In the genomic region with DNA sequence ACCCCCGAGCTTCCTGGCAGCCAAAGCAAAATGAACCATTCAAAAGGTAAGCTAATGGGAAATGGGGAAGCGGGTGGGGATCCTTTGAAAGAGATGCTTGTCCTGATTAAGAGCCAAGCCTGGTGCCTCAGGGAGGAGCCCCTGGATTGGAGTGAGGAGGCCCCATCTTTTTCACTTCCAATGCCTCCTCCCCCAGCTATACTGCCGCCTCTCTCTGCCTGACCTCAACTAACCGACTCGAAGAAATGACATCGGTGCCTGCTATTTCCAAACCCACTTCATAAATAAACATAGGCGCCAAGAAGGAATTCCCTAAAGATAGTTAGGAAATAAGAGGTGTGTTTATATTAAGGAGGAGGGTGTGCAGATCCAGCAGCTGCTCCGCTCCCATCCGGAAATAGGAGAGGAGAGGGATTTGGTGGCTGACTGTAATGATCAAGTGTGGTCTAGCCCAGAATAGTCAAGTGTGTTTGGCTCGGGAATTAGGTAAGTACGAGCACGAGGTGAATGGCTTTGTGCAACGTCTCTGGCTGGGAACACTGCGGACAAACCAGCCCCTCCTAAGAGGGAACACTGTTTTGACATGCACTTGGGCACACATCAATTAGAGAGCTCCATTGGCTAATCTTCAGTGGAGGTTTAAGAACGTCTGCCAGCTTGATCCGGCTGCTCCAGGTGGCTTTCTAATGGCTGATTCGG, we compare ENCODE assay signal across 15 mouse cellular contexts.
DNase-seq lines count a peak whose midpoint lies in the region; ATAC-seq and TF ChIP-seq lines count a peak whose summit lies in the region.
"Had no signal": no experiment of that assay in that cellular context is flagged by ENCODE, and none has a peak within 500 bp of the region (broad histone marks: within the 10 kb centered on the region; RNA-seq: fewer than 3 reads in every experiment).

No protein-coding gene starts in this region.

- ATAC-seq in intestine, embryonic 14.5 days (replicated peaks; ENCODE audit: low FRiP score, low TSS enrichment, low read depth): no peak
- no peak for ATAC-seq in intestine, postnatal 0 days
- 0 out of 2 replicates have a peak, but pooled peaks have one; percentile 25 for ATAC-seq in embryonic facial prominence, embryonic 15.5 days (ENCODE audit: insufficient number of reproducible peaks, low FRiP score, low TSS enrichment, low read depth)

- no peak overlapping the region for H3K9ac ChIP-seq in intestine, embryonic 14.5 days (ENCODE audit: low read length)
- no peak overlapping the region for H3K9ac ChIP-seq in intestine, postnatal 0 days (ENCODE audit: low read depth, low read length)
- H3K9ac ChIP-seq in embryonic facial prominence, embryonic 15.5 days: no peak overlapping the region
- H3K9ac ChIP-seq: liver, embryonic 13.5 days; neural tube, embryonic 13.5 days had no signal

- no peak overlapping the region for H3K27ac ChIP-seq in intestine, embryonic 14.5 days (ENCODE audit: low read depth)
- no peak overlapping the region for H3K27ac ChIP-seq in intestine, postnatal 0 days (ENCODE audit: low read depth, low read length)
- H3K27ac ChIP-seq in embryonic facial prominence, embryonic 15.5 days (replicated peaks): peak overlapping the region; percentile 63; the same call in 1 of the 2 replicates
- H3K27ac ChIP-seq: liver, embryonic 13.5 days; neural tube, embryonic 13.5 days had no signal

- H3K27me3 ChIP-seq in intestine, embryonic 14.5 days (replicated peaks; ENCODE audit: control insufficient read depth, insufficient read depth, low read length): no peaks in the 10 kb centered on the region
- H3K27me3 ChIP-seq in intestine, postnatal 0 days (replicated peaks; ENCODE audit: control insufficient read depth, insufficient read depth, low read length): no peaks in the 10 kb centered on the region
- H3K27me3 ChIP-seq in embryonic facial prominence, embryonic 15.5 days: 0 out of 2 replicates have a peak, but pooled peaks cover 3% of the 10 kb centered on the region

- peak; percentile 27 for DNase-seq in adrenal gland, adult 2 months
- no peak for DNase-seq in adrenal gland, postnatal 25 days
- no peak for DNase-seq in intestine, embryonic 14.5 days (ENCODE audit: low spot score)
- DNase-seq in lung, postnatal 14 days: peak; percentile 5
- DNase-seq in cerebellum, postnatal 4 days (ENCODE audit: low spot score in 2 of 2): no peak
- no peak for DNase-seq in right cerebral cortex, postnatal 10 days (ENCODE audit: low spot score in 2 of 2)
- DNase-seq: cerebellum, postnatal 25 days; gastrocnemius, postnatal 10 days; heart, postnatal 4 days; liver, embryonic 13.5 days; retina, postnatal 1 day; thymus, adult 2 months had no signal

- H3K4me1 ChIP-seq in intestine, embryonic 14.5 days (replicated peaks; ENCODE audit: control insufficient read depth, insufficient read depth, low read length): peaks cover 12% of the 10 kb centered on the region; the same call in 1 of the 2 replicates
- no peaks in the 10 kb centered on the region for H3K4me1 ChIP-seq in intestine, postnatal 0 days (replicated peaks; ENCODE audit: control insufficient read depth, insufficient read depth, low read length)
- H3K4me1 ChIP-seq in embryonic facial prominence, embryonic 15.5 days: peaks cover 35% of the 10 kb centered on the region
- H3K4me1 ChIP-seq: liver, embryonic 13.5 days had no signal

- H3K4me3 ChIP-seq in intestine, embryonic 14.5 days (ENCODE audit: low read depth, low read length): no peak overlapping the region
- no peak overlapping the region for H3K4me3 ChIP-seq in intestine, postnatal 0 days (ENCODE audit: low read depth, low read length)
- no peak overlapping the region for H3K4me3 ChIP-seq in embryonic facial prominence, embryonic 15.5 days (replicated peaks)
- H3K4me3 ChIP-seq: liver, embryonic 13.5 days; neural tube, embryonic 13.5 days had no signal

- no peak for TF ChIP-seq CTCF in intestine, postnatal 0 days (IDR thresholded peaks at IDR 0.05; ENCODE audit: low read depth)

- H3K9me3 ChIP-seq in intestine, embryonic 14.5 days (ENCODE audit: control insufficient read depth, low read length): no peaks in the 10 kb centered on the region
- H3K9me3 ChIP-seq in intestine, postnatal 0 days (ENCODE audit: control insufficient read depth): no peaks in the 10 kb centered on the region
- H3K9me3 ChIP-seq in embryonic facial prominence, embryonic 15.5 days (replicated peaks): no peaks in the 10 kb centered on the region
- H3K9me3 ChIP-seq: liver, embryonic 13.5 days; neural tube, embryonic 13.5 days had no signal

- peak overlapping the region; percentile 18; the same call in 1 of the 2 replicates for H3K4me2 ChIP-seq in intestine, embryonic 14.5 days (ENCODE audit: low read length)
- no peak overlapping the region for H3K4me2 ChIP-seq in intestine, postnatal 0 days (replicated peaks; ENCODE audit: low read depth)
- peak overlapping the region; percentile 15 for H3K4me2 ChIP-seq in embryonic facial prominence, embryonic 15.5 days (replicated peaks)
- H3K4me2 ChIP-seq: liver, embryonic 13.5 days; neural tube, embryonic 13.5 days had no signal

- no peaks in the 10 kb centered on the region for H3K36me3 ChIP-seq in intestine, embryonic 14.5 days (ENCODE audit: control insufficient read depth, insufficient read depth, low read length)
- H3K36me3 ChIP-seq in intestine, postnatal 0 days (ENCODE audit: control insufficient read depth, insufficient read depth): no peaks in the 10 kb centered on the region
- no peaks in the 10 kb centered on the region for H3K36me3 ChIP-seq in embryonic facial prominence, embryonic 15.5 days
- H3K36me3 ChIP-seq: liver, embryonic 13.5 days; neural tube, embryonic 13.5 days had no signal

- 24% methylated on average over 17 of the region's 17 CpGs for WGBS in intestine, embryonic 14.5 days
- whole genome bisulfite sequencing in intestine, postnatal 0 days: 42% methylated on average over 17 of the region's 17 CpGs
- 29% methylated on average over 17 of the region's 17 CpGs for WGBS in embryonic facial prominence, embryonic 15.5 days

Comparison
In these comparisons a context has a peak if more than half of its experiments do, and no peak if none do; other contexts are left out.
1. DNase-seq: peak in adrenal gland, adult 2 months (single experiment) and lung, postnatal 14 days (single experiment); none in adrenal gland, postnatal 25 days (single experiment), intestine, embryonic 14.5 days (single experiment), cerebellum, postnatal 4 days (0 of 2) and right cerebral cortex, postnatal 10 days (0 of 2).